Mouse (Mus musculus) heart, adult 2 months (tissue): ENCODE measurements around the gene Col6a1.

Experiments used
- CTCF ChIP-seq: fragments of 200-600 bp; IDR thresholded peaks from 2 replicates; pipeline ENCODE4 v1.8.1; 2022; ENCODE audit warnings: antibody characterized with exemption, mild to moderate bottlenecking, moderate library complexity
- EP300 ChIP-seq: fragments of 200-500 bp; IDR thresholded peaks from 2 replicates; pipeline ENCODE4 v1.6.1; 2011; ENCODE audit warnings: low read depth, low read length, control low read depth; ENCODE audit not compliant: insufficient read depth
- POLR2A ChIP-seq: fragments of 200-500 bp; IDR thresholded peaks from 2 replicates; pipeline ENCODE4 v1.6.1; 2011; ENCODE audit warnings: mild to moderate bottlenecking, low read depth, low read length, control low read depth; ENCODE audit not compliant: insufficient read depth

GRCm38 (mm10) chr10:76733677-76734068, 7.7 kb upstream of the Col6a1 start:
- TF ChIP-seq POLR2A (no peak), CTCF (no peak), EP300 (no peak)
